10 mouse cellular contexts compared by ENCODE assay signal in genomic region chr10:61064635-61065034, GRCm38 (mm10). TPM values are rescaled to one million over a fixed set of nuclear protein-coding genes. Genes with fewer than 3 reads are reported as not detected.
DNase-seq lines count a peak whose midpoint lies in the region; ATAC-seq and TF ChIP-seq lines count a peak whose summit lies in the region.
"Had no signal": no experiment of that assay in that cellular context is flagged by ENCODE, and none has a peak within 500 bp of the region (broad histone marks: within the 10 kb centered on the region; RNA-seq: fewer than 3 reads in every experiment).

No protein-coding gene starts in this region.

- H3K4me3 ChIP-seq in forebrain, embryonic 10.5 days: peak overlapping the region; percentile 35
- no peak overlapping the region for H3K4me3 ChIP-seq in forebrain, embryonic 15.5 days
- H3K4me3 ChIP-seq in lung, embryonic 14.5 days (ENCODE audit: low read depth, low read length): no peak overlapping the region
- no peak overlapping the region for H3K4me3 ChIP-seq in lung, adult 2 months (replicated peaks; ENCODE audit: extremely low read depth, low read depth, low read length)
- H3K4me3 ChIP-seq: left cerebral cortex, adult 2 months; myocyte had no signal

- H3K9ac ChIP-seq in forebrain, embryonic 15.5 days (replicated peaks): no peak overlapping the region
- no peak overlapping the region for H3K9ac ChIP-seq in lung, embryonic 14.5 days

- peaks cover 17% of the 10 kb centered on the region for H3K27me3 ChIP-seq in forebrain, embryonic 10.5 days (ENCODE audit: poor library complexity, severe bottlenecking)
- H3K27me3 ChIP-seq in forebrain, embryonic 15.5 days: no peaks in the 10 kb centered on the region
- no peaks in the 10 kb centered on the region for H3K27me3 ChIP-seq in lung, embryonic 14.5 days (ENCODE audit: insufficient read depth, low read length)

- no peaks in the 10 kb centered on the region for H3K36me3 ChIP-seq in forebrain, embryonic 10.5 days (replicated peaks)
- H3K36me3 ChIP-seq in forebrain, embryonic 15.5 days: no peaks in the 10 kb centered on the region
- no peaks in the 10 kb centered on the region for H3K36me3 ChIP-seq in lung, embryonic 14.5 days (ENCODE audit: insufficient read depth)

- peak overlapping the region; percentile 82 for H3K27ac ChIP-seq in forebrain, embryonic 10.5 days
- H3K27ac ChIP-seq in forebrain, embryonic 15.5 days (replicated peaks): no peak overlapping the region
- 0 out of 2 replicates have a peak overlapping the region, but pooled peaks have one; percentile 21 for H3K27ac ChIP-seq in lung, embryonic 14.5 days (ENCODE audit: low read depth)
- H3K27ac ChIP-seq: left cerebral cortex, adult 2 months had no signal

- WGBS in forebrain, embryonic 10.5 days: 3% methylated on average over 8 of the region's 8 CpGs
- WGBS in forebrain, embryonic 15.5 days: 19% methylated on average over 8 of the region's 8 CpGs
- WGBS in lung, embryonic 14.5 days: 21% methylated on average over 8 of the region's 8 CpGs
- 30% methylated on average over 8 of the region's 8 CpGs for WGBS in lung, adult 2 months

- no peak overlapping the region for H3K4me2 ChIP-seq in forebrain, embryonic 15.5 days (replicated peaks)
- no peak overlapping the region for H3K4me2 ChIP-seq in lung, embryonic 14.5 days

- no peak for ATAC-seq in forebrain, embryonic 15.5 days (replicated peaks)
- no peak for ATAC-seq in lung, embryonic 14.5 days (ENCODE audit: insufficient read depth)

- peaks cover 53% of the 10 kb centered on the region for H3K4me1 ChIP-seq in forebrain, embryonic 10.5 days
- peaks cover 8% of the 10 kb centered on the region; the same call in 1 of the 2 replicates for H3K4me1 ChIP-seq in forebrain, embryonic 15.5 days
- peaks cover 8% of the 10 kb centered on the region; the same call in 1 of the 2 replicates for H3K4me1 ChIP-seq in lung, embryonic 14.5 days (ENCODE audit: insufficient read depth)
- peaks cover 3% of the 10 kb centered on the region; the same call in 1 of the 2 replicates for H3K4me1 ChIP-seq in lung, adult 2 months (ENCODE audit: control insufficient read depth, insufficient read depth, low read length)

- DNase-seq in forebrain, embryonic 10.5 days (ENCODE audit: extremely low spot score, low spot score): peak; percentile 76
- peak; percentile 70 for DNase-seq in lung, embryonic 14.5 days
- no peak for DNase-seq in lung, adult 2 months
- peak; percentile 85 for DNase-seq in embryo, embryonic 9.5 days (ENCODE audit: extremely low spot score)
- peak; percentile 72 for DNase-seq in mesoderm, embryonic 11.5 days (ENCODE audit: low read depth, low spot score)
- DNase-seq in cerebellum, postnatal 4 days (ENCODE audit: low spot score in 2 of 2): no peak
- no peak for DNase-seq in adrenal gland, postnatal 4 days (ENCODE audit: low spot score in 2 of 2)

- no peak for TF ChIP-seq POLR2A in lung, adult 2 months (IDR thresholded peaks at IDR 0.05; ENCODE audit: borderline replicate concordance, extremely low read depth, low read depth, low read length)

- no peaks in the 10 kb centered on the region for H3K9me3 ChIP-seq in forebrain, embryonic 10.5 days
- no peaks in the 10 kb centered on the region for H3K9me3 ChIP-seq in forebrain, embryonic 15.5 days
- H3K9me3 ChIP-seq in lung, embryonic 14.5 days (ENCODE audit: low read depth, low read length): no peaks in the 10 kb centered on the region

- no peak for TF ChIP-seq CTCF in lung, embryonic 14.5 days (IDR thresholded peaks at IDR 0.05; ENCODE audit: low read depth)
- TF ChIP-seq CTCF in lung, adult 2 months (IDR thresholded peaks at IDR 0.05; ENCODE audit: insufficient read depth, low read length): no peak

RNA-seq across cellular contexts. Expression of gene Pcbd1, which starts 24.5 kb away (rescaled TPM):
- polyA plus RNA-seq in forebrain, embryonic 10.5 days (2016; fragmentation: Nextera tagmentation; extraction: Ambion mirVana): 22.0 and 22.1 TPM in 2 replicates
- 15.8 and 16.5 TPM in 2 replicates for polyA plus RNA-seq in forebrain, embryonic 15.5 days (2015; fragmentation: Nextera tagmentation; extraction: Ambion mirVana)
- 67.5 and 71.2 TPM in 2 replicates for polyA plus RNA-seq in lung, embryonic 14.5 days (2014; fragmentation: Nextera tagmentation; extraction: Ambion mirVana)
- polyA plus RNA-seq in lung, adult 2 months (2012; rRNA removed): 5.2 and 6.9 TPM in 2 replicates
- total RNA-seq in adrenal gland, postnatal 4 days (2021): 10 to 100 TPM; 57.4 to 69.1 TPM

Comparison
In these comparisons a context has a peak if more than half of its experiments do, and no peak if none do; other contexts are left out.
1. DNase-seq: peak in forebrain, embryonic 10.5 days (single experiment), lung, embryonic 14.5 days (single experiment), embryo, embryonic 9.5 days (single experiment) and mesoderm, embryonic 11.5 days (single experiment); none in lung, adult 2 months (single experiment), cerebellum, postnatal 4 days (0 of 2) and adrenal gland, postnatal 4 days (0 of 2).